8 mouse cellular contexts compared by ENCODE assay signal in genomic region chr14:121878176-121878858, GRCm38 (mm10). TPM values are rescaled to one million over a fixed set of nuclear protein-coding genes. Genes with fewer than 3 reads are reported as not detected.
DNase-seq lines count a peak whose midpoint lies in the region; ATAC-seq and TF ChIP-seq lines count a peak whose summit lies in the region.

Gene Ubac2, plus strand, starts transcription at chr14:121878620.

- H3K27me3 ChIP-seq in forebrain, embryonic 15.5 days: no peaks in the 10 kb centered on the region

- peak within 1 kb of the TSS; percentile 97 for H3K4me2 ChIP-seq in forebrain, embryonic 15.5 days (replicated peaks)

- intact Hi-C loops in heart, postnatal 25 days (cut with DNase I): no loop called here

- no peak for TF ChIP-seq CTCF in lung, adult 2 months (IDR thresholded peaks at IDR 0.05; ENCODE audit: insufficient read depth, low read length)

- 0% methylated on average over 61 of the region's 61 CpGs for WGBS in forebrain, embryonic 15.5 days
- WGBS in lung, adult 2 months: under 1% methylated on average over 61 of the region's 61 CpGs

- peak; percentile 95 for DNase-seq in ES-E14 (ENCODE audit: low read depth, low spot score)
- peak; percentile 99 for DNase-seq in cerebellum, adult 11-12 months
- peak; percentile 97 for DNase-seq in heart, postnatal 25 days (ENCODE audit: low spot score)
- DNase-seq in layer of hippocampus, adult 18-20 months (ENCODE audit: low spot score in 2 of 2): peak; percentile 97 to 99
- peak; percentile 98 for DNase-seq in lung, adult 2 months
- DNase-seq in thymus, adult 18-20 months: peak; percentile 97

- H3K4me3 ChIP-seq in ES-E14 (ENCODE audit: insufficient read depth in 1 of 2, low read depth in 1 of 2, low read length in 2 of 2, poor library complexity in 1 of 2, severe bottlenecking in 1 of 2): peak within 1 kb of the TSS; percentile 86 to 90
- H3K4me3 ChIP-seq in forebrain, embryonic 15.5 days: peak within 1 kb of the TSS; percentile 95
- H3K4me3 ChIP-seq in lung, adult 2 months (replicated peaks; ENCODE audit: extremely low read depth, low read depth, low read length): peak within 1 kb of the TSS; percentile 90

- TF ChIP-seq POLR2A in lung, adult 2 months (IDR thresholded peaks at IDR 0.05; ENCODE audit: borderline replicate concordance, extremely low read depth, low read depth, low read length): peak; percentile 81; the same call in 1 of the 2 replicates

- in situ Hi-C loops in ES-E14 (cut with MboI; ENCODE audit: low sequenced_read_pairs in 2 of 2, unreplicated experiment in 2 of 2): no loop called here

- H3K27ac ChIP-seq in ES-E14 (ENCODE audit: insufficient read depth, low read depth, low read length, poor library complexity, severe bottlenecking): peak within 1 kb of the TSS; percentile 90
- H3K27ac ChIP-seq in forebrain, embryonic 15.5 days (replicated peaks): peak within 1 kb of the TSS; percentile 87

- peak; percentile 99 for ATAC-seq in forebrain, embryonic 15.5 days (replicated peaks)
- peak; percentile 94 for ATAC-seq in neutrophil, adult 5-6 weeks (ENCODE audit: extremely low read depth, insufficient number of reproducible peaks, low FRiP score, poor library complexity, severe bottlenecking)

- peak within 1 kb of the TSS; percentile 94 for H3K9ac ChIP-seq in ES-E14 (ENCODE audit: insufficient read depth, low read depth, low read length, poor library complexity, severe bottlenecking)
- H3K9ac ChIP-seq in forebrain, embryonic 15.5 days (replicated peaks): peak within 1 kb of the TSS; percentile 93

- no peaks in the 10 kb centered on the region for H3K9me3 ChIP-seq in ES-E14 (ENCODE audit: control insufficient read depth, insufficient read depth, low read depth, low read length)
- H3K9me3 ChIP-seq in forebrain, embryonic 15.5 days: no peaks in the 10 kb centered on the region

- peaks cover under 1% of the 10 kb centered on the region; the same call in 1 of the 2 replicates for H3K36me3 ChIP-seq in ES-E14 (ENCODE audit: control insufficient read depth, insufficient read depth, low read length, poor library complexity, severe bottlenecking)
- H3K36me3 ChIP-seq in forebrain, embryonic 15.5 days: no peaks in the 10 kb centered on the region

- H3K4me1 ChIP-seq in ES-E14 (ENCODE audit: control insufficient read depth in 2 of 2, insufficient read depth in 2 of 2, low read length in 2 of 2, poor library complexity in 1 of 2): no peaks in the 10 kb centered on the region; a peak in 1 of 4 replicates
- peaks cover 20% of the 10 kb centered on the region for H3K4me1 ChIP-seq in forebrain, embryonic 15.5 days
- H3K4me1 ChIP-seq in lung, adult 2 months (ENCODE audit: control insufficient read depth, insufficient read depth, low read length): 0 out of 2 replicates have a peak, but pooled peaks cover 3% of the 10 kb centered on the region

TF ChIP-seq in ES-E14, 5 proteins besides CTCF, POLR2A, EP300 and RAD21:
- 0 out of 2 replicates have a peak, but pooled peaks have one; percentile 41 for TF ChIP-seq CHD2 (IDR thresholded peaks at IDR 0.05; ENCODE audit: low read depth, low read length)
- TF ChIP-seq ZC3H11A (IDR thresholded peaks at IDR 0.05; ENCODE audit: borderline replicate concordance, low read depth, low read length): no peak
- TF ChIP-seq HCFC1 (IDR thresholded peaks at IDR 0.05; ENCODE audit: borderline replicate concordance, insufficient read depth, low read length): peak; percentile 83
- TF ChIP-seq MAFK (IDR thresholded peaks at IDR 0.05; ENCODE audit: insufficient read depth, low read depth, low read length): no peak
- TF ChIP-seq ZNF384 (IDR thresholded peaks at IDR 0.05; ENCODE audit: low read depth, low read length): no peak

RNA-seq across cellular contexts. Expression of gene Ubac2, which starts in this region (rescaled TPM):
- total RNA-seq in ES-E14 (2012; rRNA removed): 41.5 and 83.4 TPM in 2 replicates
- polyA plus RNA-seq in forebrain, embryonic 15.5 days (2015; fragmentation: Nextera tagmentation; extraction: Ambion mirVana): 51.8 and 53.5 TPM in 2 replicates
- 10 to 100 TPM; 25.9 to 27.4 TPM for total RNA-seq in heart, postnatal 25 days (2021)
- 10 to 100 TPM; 48.4 to 51.8 TPM for total RNA-seq in layer of hippocampus, adult 18-20 months (2021)
- 37.7 and 47.1 TPM in 2 replicates for polyA plus RNA-seq in lung, adult 2 months (2012; rRNA removed)
- 31.9 and 32.0 TPM in 2 replicates for total RNA-seq in neutrophil, adult 5-6 weeks (2017)

Comparison
In these comparisons a context has a peak if more than half of its experiments do, and no peak if none do; other contexts are left out.
1. Peak in every context shown above with its lines: DNase-seq, ATAC-seq, H3K4me3 ChIP-seq and H3K27ac ChIP-seq.